10 mouse cellular contexts compared by ENCODE assay signal in the genomic region with DNA sequence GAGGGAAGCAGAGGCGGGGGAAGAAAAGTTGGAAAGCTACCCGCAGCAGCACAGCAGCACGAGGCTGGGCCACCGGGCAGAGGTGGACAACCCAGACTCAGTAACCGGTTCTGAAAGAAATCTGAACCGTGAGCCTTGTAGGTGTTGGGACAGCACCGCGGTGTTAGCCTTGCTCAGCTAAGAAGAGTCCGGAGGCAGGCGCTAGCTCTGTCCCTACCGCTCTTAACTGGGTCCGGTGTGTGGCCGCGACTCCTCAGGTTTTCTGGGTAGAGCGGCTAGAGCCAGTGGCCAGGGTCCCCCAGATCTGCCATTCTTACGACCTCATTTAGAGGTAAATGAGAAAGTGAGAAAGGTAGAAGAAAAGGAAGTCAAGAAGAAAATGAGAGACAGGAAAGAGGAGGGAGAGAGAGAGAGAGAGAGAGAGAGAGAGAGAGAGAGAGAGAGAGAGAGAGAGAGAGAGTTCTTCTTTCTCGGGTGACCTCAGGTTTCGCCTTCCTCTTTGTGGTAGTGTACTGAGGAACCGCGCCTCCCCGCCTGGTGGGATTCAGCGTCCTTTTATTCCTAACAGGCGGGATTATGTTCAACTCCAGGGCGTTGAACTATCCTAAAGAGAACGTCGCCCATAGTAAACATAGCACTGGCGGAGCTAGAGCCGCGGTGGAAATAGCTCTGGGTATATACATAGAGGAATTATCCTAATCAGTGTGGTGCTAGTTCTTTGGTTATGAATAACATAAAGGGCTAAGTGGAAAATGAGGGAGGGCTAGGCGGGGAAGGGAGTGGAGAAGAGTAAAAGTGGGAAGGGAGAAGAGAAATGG. TPM values are rescaled to one million over a fixed set of nuclear protein-coding genes. Genes with fewer than 3 reads are reported as not detected.
A peak's percentile ranks its signal among the peaks of the same experiment; 100 is the strongest.
DNase-seq lines count a peak whose midpoint lies in the region; ATAC-seq and TF ChIP-seq lines count a peak whose summit lies in the region.
"Had no signal": no experiment of that assay in that cellular context is flagged by ENCODE, and none has a peak within 500 bp of the region (broad histone marks: within the 10 kb centered on the region; RNA-seq: fewer than 3 reads in every experiment).

No protein-coding gene starts in this region.

- H3K4me2 ChIP-seq in hindbrain, embryonic 15.5 days, result peak overlapping the region; percentile 40
- H3K4me2 ChIP-seq in midbrain, embryonic 14.5 days (ENCODE audit: low read length), result peak overlapping the region; percentile 14

- H3K27me3 ChIP-seq in heart, embryonic 10.5 days (ENCODE audit: insufficient read depth, poor library complexity, severe bottlenecking), result peaks cover 84% of the 10 kb centered on the region
- peaks cover 58% of the 10 kb centered on the region for H3K27me3 ChIP-seq in hindbrain, embryonic 15.5 days
- peaks cover 63% of the 10 kb centered on the region for H3K27me3 ChIP-seq in midbrain, embryonic 14.5 days (ENCODE audit: control insufficient read depth, insufficient read depth, low read length)

- no peak overlapping the region for H3K27ac ChIP-seq in heart, embryonic 10.5 days
- H3K27ac ChIP-seq in bone marrow macrophage, adult 2 months (ENCODE audit: insufficient read depth, low read depth, low read length), result no peak overlapping the region
- peak overlapping the region; percentile 72 for H3K27ac ChIP-seq in hindbrain, embryonic 15.5 days (replicated peaks)
- peak overlapping the region; percentile 89 for H3K27ac ChIP-seq in midbrain, embryonic 14.5 days (replicated peaks; ENCODE audit: low read depth, low read length)

- no peak for TF ChIP-seq POLR2A in bone marrow macrophage, adult 2 months (IDR thresholded peaks at IDR 0.05; ENCODE audit: borderline replicate concordance, low read depth, low read length)

- intact Hi-C loops in heart, postnatal 14 days (cut with DNase I), result no loop called here

- no peak for DNase-seq in heart, embryonic 10.5 days (ENCODE audit: low spot score)
- DNase-seq in heart, postnatal 14 days, result no peak
- peak; percentile 47 for DNase-seq in midbrain, embryonic 14.5 days
- no peak for DNase-seq in right cerebral cortex, postnatal 4 days
- no peak for DNase-seq in urinary bladder, postnatal 4 days (ENCODE audit: low spot score in 2 of 2)
- no peak for DNase-seq in cerebellum, adult 9-11 months
- DNase-seq: right cerebral cortex, postnatal 14 days had no signal

- H3K36me3 ChIP-seq in heart, embryonic 10.5 days, result no peaks in the 10 kb centered on the region
- no peaks in the 10 kb centered on the region for H3K36me3 ChIP-seq in hindbrain, embryonic 15.5 days
- H3K36me3 ChIP-seq in midbrain, embryonic 14.5 days (ENCODE audit: control insufficient read depth, insufficient read depth, low read length), result no peaks in the 10 kb centered on the region

- under 1% methylated on average over 28 of the region's 30 CpGs for WGBS in heart, embryonic 10.5 days
- WGBS in hindbrain, embryonic 15.5 days, result under 1% methylated on average over 30 of the region's 30 CpGs
- under 1% methylated on average over 30 of the region's 30 CpGs for WGBS in midbrain, embryonic 14.5 days

- peaks cover 4% of the 10 kb centered on the region; the same call in 1 of the 2 replicates for H3K4me1 ChIP-seq in heart, embryonic 10.5 days
- H3K4me1 ChIP-seq in bone marrow macrophage, adult 2 months (ENCODE audit: control insufficient read depth, insufficient read depth, low read length), result no peaks in the 10 kb centered on the region
- H3K4me1 ChIP-seq in hindbrain, embryonic 15.5 days (replicated peaks), result peaks cover 10% of the 10 kb centered on the region; the same call in 1 of the 2 replicates
- H3K4me1 ChIP-seq in midbrain, embryonic 14.5 days (ENCODE audit: control insufficient read depth, insufficient read depth, low read length), result no peaks in the 10 kb centered on the region

- H3K9ac ChIP-seq in hindbrain, embryonic 15.5 days, result peak overlapping the region; percentile 16; the same call in 1 of the 2 replicates
- peak overlapping the region; percentile 65 for H3K9ac ChIP-seq in midbrain, embryonic 14.5 days (replicated peaks; ENCODE audit: low read length)

- no peak for TF ChIP-seq CTCF in bone marrow macrophage, adult 2 months (IDR thresholded peaks at IDR 0.05; ENCODE audit: low read depth, low read length)

- peak overlapping the region; percentile 46 for H3K4me3 ChIP-seq in heart, embryonic 10.5 days
- H3K4me3 ChIP-seq in bone marrow macrophage, adult 2 months (ENCODE audit: insufficient read depth, low read length), result 0 out of 2 replicates have a peak overlapping the region, but pooled peaks have one; percentile 24
- H3K4me3 ChIP-seq in hindbrain, embryonic 15.5 days, result peak overlapping the region; percentile 31
- H3K4me3 ChIP-seq in midbrain, embryonic 14.5 days (replicated peaks; ENCODE audit: low read depth, low read length), result peak overlapping the region; percentile 42

- H3K9me3 ChIP-seq in heart, embryonic 10.5 days, result no peaks in the 10 kb centered on the region
- no peaks in the 10 kb centered on the region for H3K9me3 ChIP-seq in hindbrain, embryonic 15.5 days
- no peaks in the 10 kb centered on the region for H3K9me3 ChIP-seq in midbrain, embryonic 14.5 days (ENCODE audit: control insufficient read depth, low read length)

- ATAC-seq in hindbrain, embryonic 15.5 days (ENCODE audit: low FRiP score, low read depth), result no peak
- no peak for ATAC-seq in midbrain, embryonic 14.5 days (ENCODE audit: low FRiP score, low TSS enrichment)

RNA-seq across cellular contexts. Expression of gene Tfap2b, which starts 1.7 kb away (rescaled TPM):
- 0.52 and 2.7 TPM in 2 replicates for polyA plus RNA-seq in heart, embryonic 10.5 days (2016; fragmentation: Nextera tagmentation; extraction: Ambion mirVana)
- not detected for total RNA-seq in heart, postnatal 14 days (2021)
- polyA plus RNA-seq in bone marrow macrophage, adult 2 months (2012; ENCODE audit: insufficient read depth, insufficient read length, missing spikeins), result not detected in 2 replicates
- polyA plus RNA-seq in hindbrain, embryonic 15.5 days (2015; fragmentation: Nextera tagmentation; extraction: Ambion mirVana), result 65.6 and 78.3 TPM in 2 replicates
- polyA plus RNA-seq in midbrain, embryonic 14.5 days (2014; fragmentation: Nextera tagmentation; extraction: Ambion mirVana), result 239 and 249 TPM in 2 replicates
- polyA plus RNA-seq: large intestine, adult 2 months had no signal

Comparison
In these comparisons a context has a peak if more than half of its experiments do, and no peak if none do; other contexts are left out.
1. H3K27ac ChIP-seq: peak in hindbrain, embryonic 15.5 days (single experiment) and midbrain, embryonic 14.5 days (single experiment); none in heart, embryonic 10.5 days (single experiment) and bone marrow macrophage, adult 2 months (single experiment).
2. RNA of gene Tfap2b, which starts 1.7 kb away (polyA plus RNA-seq): 239 to 249 TPM in midbrain, embryonic 14.5 days and 65.6 to 78.3 TPM in hindbrain, embryonic 15.5 days; 0.52 to 2.7 TPM in heart, embryonic 10.5 days and not detected in bone marrow macrophage, adult 2 months; every median in the first group is over 10 times any median in the second.
3. Peak in every context shown above with its lines, with median percentiles within 50 percentile points of each other: H3K4me3 ChIP-seq.